Mouse (Mus musculus): ENCODE data around the gene Tmem245. TPM values are rescaled to one million over a fixed set of nuclear protein-coding genes. Genes with fewer than 3 reads are reported as not detected.

Tmem245 gene
- total and polyA plus RNA-seq, 2 experiments: 5.3 to 16.3 TPM

DNA sequence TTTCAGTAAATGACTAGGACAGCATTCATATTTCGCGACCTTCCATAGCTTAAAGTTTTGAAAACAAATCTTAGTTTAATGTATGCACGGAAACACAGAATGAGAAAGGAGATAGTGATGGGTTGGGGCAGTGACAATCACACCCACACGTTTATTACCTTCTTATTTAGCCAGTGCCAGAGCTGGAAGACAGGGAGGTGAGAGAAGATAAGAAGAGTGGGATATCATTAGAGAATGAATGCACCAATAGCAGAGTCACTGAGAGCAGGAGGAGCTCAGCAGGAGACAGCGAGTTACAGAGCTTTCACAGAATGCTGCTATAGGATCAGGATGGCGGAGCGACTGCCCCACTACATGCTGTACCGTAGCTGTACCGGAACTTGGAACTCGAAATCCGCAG lies 25.0 kb downstream of the Tmem245 start:
- H3K4me3 ChIP-seq (ENCODE audit: insufficient read depth, low read depth, low read length): no peak overlapping the region
- H3K9ac ChIP-seq (ENCODE audit: low read depth, low read length): no peak overlapping the region
- peaks cover 42% of the 10 kb centered on the region for H3K36me3 ChIP-seq (ENCODE audit: control insufficient read depth, insufficient read depth, low read length)
- H3K4me1 ChIP-seq (ENCODE audit: control insufficient read depth, insufficient read depth, low read length): no peaks in the 10 kb centered on the region
- H3K79me2 ChIP-seq (ENCODE audit: control insufficient read depth, insufficient read depth, low read length): no peaks in the 10 kb centered on the region
- WGBS: 97% methylated on average over 11 of the region's 11 CpGs
- no peaks in the 10 kb centered on the region for H3K27me3 ChIP-seq (ENCODE audit: control insufficient read depth, insufficient read depth, low read length)
- DNase-seq (ENCODE audit: extremely low read depth, low read depth, low spot score): no peak
- no peak overlapping the region for H3K27ac ChIP-seq (replicated peaks; ENCODE audit: insufficient read depth, low read depth, low read length)
- no peak for TF ChIP-seq POLR2A (IDR thresholded peaks at IDR 0.05; ENCODE audit: extremely low read depth, insufficient read depth, low read length)
- no peak for TF ChIP-seq CTCF (IDR thresholded peaks at IDR 0.05; ENCODE audit: low read depth, low read length)

- H3K4me3 ChIP-seq (ENCODE audit: insufficient read depth, low read depth, low read length): no peak overlapping the region
- H3K79me2 ChIP-seq (ENCODE audit: control insufficient read depth, insufficient read depth, low read length): no peaks in the 10 kb centered on the region
- no peak for DNase-seq (ENCODE audit: extremely low read depth, low read depth, low spot score)
- WGBS: 88% methylated on average over 15 of the region's 15 CpGs
- H3K27ac ChIP-seq (replicated peaks; ENCODE audit: insufficient read depth, low read depth, low read length): no peak overlapping the region
- H3K9ac ChIP-seq (ENCODE audit: low read depth, low read length): no peak overlapping the region
- TF ChIP-seq CTCF (IDR thresholded peaks at IDR 0.05; ENCODE audit: low read depth, low read length) (no peak), POLR2A (IDR thresholded peaks at IDR 0.05; ENCODE audit: extremely low read depth, insufficient read depth, low read length) (no peak)
- H3K27me3 ChIP-seq (ENCODE audit: control insufficient read depth, insufficient read depth, low read length): no peaks in the 10 kb centered on the region
- no peaks in the 10 kb centered on the region for H3K4me1 ChIP-seq (ENCODE audit: control insufficient read depth, insufficient read depth, low read length)
- peaks cover 51% of the 10 kb centered on the region for H3K36me3 ChIP-seq (ENCODE audit: control insufficient read depth, insufficient read depth, low read length)
These were observed 31.4 kb downstream of the Tmem245 start for GRCm38 (mm10) chr4:56915732-56916325.

DNA sequence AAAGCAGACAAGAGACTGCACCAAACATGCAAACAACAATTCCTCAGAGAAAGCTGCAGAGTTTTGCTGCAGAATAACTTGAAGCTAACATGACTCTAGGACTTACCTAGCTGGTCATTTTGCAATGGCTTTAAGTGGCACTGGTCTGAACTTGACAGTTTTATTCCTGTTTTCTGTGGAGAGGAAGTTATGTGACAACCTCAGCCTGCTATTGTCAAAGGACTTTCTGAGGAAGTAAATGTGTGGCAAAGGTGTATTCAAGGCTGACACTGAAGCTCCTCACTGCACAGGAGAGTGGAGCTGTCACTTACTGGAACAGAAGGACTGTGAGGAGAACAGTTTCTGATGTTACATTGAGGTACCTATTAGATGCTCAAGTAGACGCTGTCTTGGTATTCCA lies 32.5 kb downstream of the Tmem245 start:
- no peaks in the 10 kb centered on the region for H3K4me1 ChIP-seq (ENCODE audit: control insufficient read depth, insufficient read depth, low read length)
- no peak overlapping the region for H3K4me3 ChIP-seq (ENCODE audit: insufficient read depth, low read depth, low read length)
- no peaks in the 10 kb centered on the region for H3K79me2 ChIP-seq (ENCODE audit: control insufficient read depth, insufficient read depth, low read length)
- peaks cover 59% of the 10 kb centered on the region for H3K36me3 ChIP-seq (ENCODE audit: control insufficient read depth, insufficient read depth, low read length)
- H3K27me3 ChIP-seq (ENCODE audit: control insufficient read depth, insufficient read depth, low read length): no peaks in the 10 kb centered on the region
- no peak for TF ChIP-seq POLR2A (IDR thresholded peaks at IDR 0.05; ENCODE audit: extremely low read depth, insufficient read depth, low read length)
- no peak for TF ChIP-seq CTCF (IDR thresholded peaks at IDR 0.05; ENCODE audit: low read depth, low read length)
- H3K27ac ChIP-seq (replicated peaks; ENCODE audit: insufficient read depth, low read depth, low read length): no peak overlapping the region
- 100% methylated on average over 1 of the region's 1 CpGs for WGBS
- DNase-seq (ENCODE audit: extremely low read depth, low read depth, low spot score): no peak
- H3K9ac ChIP-seq (ENCODE audit: low read depth, low read length): no peak overlapping the region

DNA sequence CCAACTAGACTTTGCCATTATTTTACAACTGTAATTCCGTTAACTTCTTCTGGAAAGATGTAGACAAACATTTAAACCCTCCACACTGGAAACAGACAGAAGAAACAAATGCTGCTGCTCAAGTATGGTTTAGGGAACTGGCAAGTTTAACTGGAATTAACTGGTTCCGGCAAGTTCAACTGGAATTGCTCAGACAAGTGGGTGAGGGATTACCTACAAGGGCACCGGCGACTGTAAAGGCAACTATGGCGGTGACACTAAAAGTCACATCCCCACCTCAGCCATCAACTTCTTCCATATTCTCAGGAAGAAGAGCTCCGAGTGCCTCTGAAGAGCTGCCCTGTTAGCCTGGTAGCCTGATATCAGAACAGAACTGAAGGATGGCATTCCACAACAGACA lies 32.9 kb downstream of the Tmem245 start:
- DNase-seq (ENCODE audit: extremely low read depth, low read depth, low spot score): no peak
- Histone ChIP-seq H3K4me1 (ENCODE audit: control insufficient read depth, insufficient read depth, low read length) (no peaks in the 10 kb centered on the region), H3K79me2 (ENCODE audit: control insufficient read depth, insufficient read depth, low read length) (no peaks in the 10 kb centered on the region), H3K27me3 (ENCODE audit: control insufficient read depth, insufficient read depth, low read length) (no peaks in the 10 kb centered on the region), H3K27ac (replicated peaks; ENCODE audit: insufficient read depth, low read depth, low read length) (no peak overlapping the region), H3K4me3 (ENCODE audit: insufficient read depth, low read depth, low read length) (no peak overlapping the region), H3K9ac (ENCODE audit: low read depth, low read length) (no peak overlapping the region), H3K36me3 (ENCODE audit: control insufficient read depth, insufficient read depth, low read length) (peaks cover 63% of the 10 kb centered on the region)
- TF ChIP-seq CTCF (IDR thresholded peaks at IDR 0.05; ENCODE audit: low read depth, low read length) (no peak), POLR2A (IDR thresholded peaks at IDR 0.05; ENCODE audit: extremely low read depth, insufficient read depth, low read length) (no peak)
- WGBS: 94% methylated on average over 6 of the region's 6 CpGs

GRCm38 (mm10) chr4:56912382-56913001 lies 34.7 kb downstream of the Tmem245 start:
- Histone ChIP-seq H3K79me2 (ENCODE audit: control insufficient read depth, insufficient read depth, low read length) (no peaks in the 10 kb centered on the region), H3K4me1 (ENCODE audit: control insufficient read depth, insufficient read depth, low read length) (no peaks in the 10 kb centered on the region), H3K4me3 (ENCODE audit: insufficient read depth, low read depth, low read length) (no peak overlapping the region), H3K9ac (ENCODE audit: low read depth, low read length) (no peak overlapping the region), H3K27ac (replicated peaks; ENCODE audit: insufficient read depth, low read depth, low read length) (no peak overlapping the region), H3K36me3 (ENCODE audit: control insufficient read depth, insufficient read depth, low read length) (peaks cover 66% of the 10 kb centered on the region), H3K27me3 (ENCODE audit: control insufficient read depth, insufficient read depth, low read length) (no peaks in the 10 kb centered on the region)
- 97% methylated on average over 7 of the region's 7 CpGs for WGBS
- no peak for DNase-seq (ENCODE audit: extremely low read depth, low read depth, low spot score)
- no peak for TF ChIP-seq CTCF (IDR thresholded peaks at IDR 0.05; ENCODE audit: low read depth, low read length)
- TF ChIP-seq POLR2A (IDR thresholded peaks at IDR 0.05; ENCODE audit: extremely low read depth, insufficient read depth, low read length): no peak

GRCm38 (mm10) chr4:56909568-56909967 lies 37.7 kb downstream of the Tmem245 start:
- Histone ChIP-seq H3K9ac (ENCODE audit: low read depth, low read length) (no peak overlapping the region), H3K27ac (replicated peaks; ENCODE audit: insufficient read depth, low read depth, low read length) (no peak overlapping the region), H3K27me3 (ENCODE audit: control insufficient read depth, insufficient read depth, low read length) (no peaks in the 10 kb centered on the region), H3K36me3 (ENCODE audit: control insufficient read depth, insufficient read depth, low read length) (peaks cover 59% of the 10 kb centered on the region), H3K4me3 (ENCODE audit: insufficient read depth, low read depth, low read length) (no peak overlapping the region), H3K4me1 (ENCODE audit: control insufficient read depth, insufficient read depth, low read length) (no peaks in the 10 kb centered on the region), H3K79me2 (ENCODE audit: control insufficient read depth, insufficient read depth, low read length) (no peaks in the 10 kb centered on the region)
- TF ChIP-seq CTCF (IDR thresholded peaks at IDR 0.05; ENCODE audit: low read depth, low read length) (no peak), POLR2A (IDR thresholded peaks at IDR 0.05; ENCODE audit: extremely low read depth, insufficient read depth, low read length) (no peak)
- DNase-seq (ENCODE audit: extremely low read depth, low read depth, low spot score): no peak
- WGBS: 96% methylated on average over 3 of the region's 3 CpGs

All from liver, adult 2 months (tissue).